Mouse (Mus musculus): ENCODE data around the gene Crx. TPM values are rescaled to one million over a fixed set of nuclear protein-coding genes. Genes with fewer than 3 reads are reported as not detected.

Gene Crx
- not detected for polyA plus RNA-seq (2017; shearing (Covaris generic))

DNA sequence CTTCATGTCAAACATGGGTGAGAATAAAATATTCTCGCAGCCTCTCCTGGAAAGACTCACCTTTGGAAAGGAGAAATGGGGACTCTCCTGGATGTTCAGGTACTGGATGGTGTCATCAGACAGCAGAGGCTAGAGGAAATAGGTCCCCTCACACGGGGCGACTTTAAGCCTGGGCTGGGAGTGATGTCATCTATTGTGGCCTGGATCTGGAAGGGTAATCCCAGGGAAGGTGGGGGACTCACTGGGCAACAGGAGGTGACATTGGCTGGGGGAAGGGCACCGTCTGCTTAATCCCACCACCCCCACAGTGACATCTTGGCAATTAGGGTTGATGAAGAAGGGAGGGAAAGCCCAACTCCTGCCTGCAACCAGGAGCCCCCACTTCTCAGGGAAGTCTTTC is at the start of gene Crx:
Gene Crx (minus strand): TSS at position 213 of the 400 bp plus-strand sequence.

DNA sequence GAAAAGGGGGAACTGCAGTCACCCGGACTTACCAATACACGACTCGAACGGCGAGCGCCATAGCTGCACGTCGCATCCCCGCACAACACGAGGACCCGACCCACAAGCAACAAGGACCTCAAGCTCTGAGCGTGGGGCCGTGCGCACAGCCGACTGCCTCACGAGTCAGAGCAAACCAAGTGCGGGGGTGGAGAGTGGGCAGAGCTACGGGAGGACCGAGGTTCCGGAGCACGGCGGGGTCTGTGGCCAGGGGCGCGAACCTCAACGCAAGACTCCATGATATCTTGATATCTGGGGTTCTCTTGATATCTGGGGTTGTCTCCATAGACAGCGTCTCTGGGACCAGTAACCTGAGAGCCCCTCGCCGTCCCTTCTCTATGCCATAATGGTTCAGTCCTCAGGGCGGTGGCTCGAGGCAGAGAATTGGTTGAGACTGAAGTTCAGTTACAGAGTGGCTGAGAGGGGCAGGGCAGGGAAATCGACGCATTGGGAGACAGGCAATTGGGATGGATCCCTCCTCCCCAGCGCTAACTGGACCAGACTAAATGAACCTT is 42.5 kb upstream of the Crx start, which contains the start of gene Selenow:
Gene Selenow (minus strand): TSS at position 183 of the 554 bp plus-strand sequence.

GRCm38 (mm10) chr7:15882317-15882716 is 2.5 kb upstream of the Crx start, which contains the start of gene Crxos:
Gene Crxos (plus strand): TSS chr7:15882617.

GRCm38 (mm10) chr7:15839578-15839977 is 40.2 kb downstream of the Crx start, which contains the start of gene Obox6:
Gene Obox6 (minus strand): TSS chr7:15839678.

Other genes starting within 250 kb of the Crx start
- not detected for gene Obox3, start 240.1 kb downstream of the Crx start, polyA plus RNA-seq (2017; shearing (Covaris generic))
- not detected for gene Obox5, start 129.8 kb downstream of the Crx start, polyA plus RNA-seq (2017; shearing (Covaris generic))
- not detected for gene Obox6, start 40.3 kb downstream of the Crx start, polyA plus RNA-seq (2017; shearing (Covaris generic))
- not detected for gene Crxos, start 2.6 kb upstream of the Crx start, polyA plus RNA-seq (2017; shearing (Covaris generic))
- gene Selenow, start 42.4 kb upstream of the Crx start, polyA plus RNA-seq (2017; shearing (Covaris generic)) = 584 TPM
- gene Nop53, start 66.1 kb upstream of the Crx start, polyA plus RNA-seq (2017; shearing (Covaris generic)) = 391 TPM
- gene Ehd2, start 87.6 kb upstream of the Crx start, polyA plus RNA-seq (2017; shearing (Covaris generic)) = 0.09 TPM
- 6.4 TPM for gene Bicra, start 168.0 kb upstream of the Crx start, polyA plus RNA-seq (2017; shearing (Covaris generic))
- gene Zfp541, start 181.8 kb upstream of the Crx start, polyA plus RNA-seq (2017; shearing (Covaris generic)) = not detected
- gene Napa, start 218.5 kb upstream of the Crx start, polyA plus RNA-seq (2017; shearing (Covaris generic)) = 253 TPM
- gene Kptn, start 239.9 kb upstream of the Crx start, polyA plus RNA-seq (2017; shearing (Covaris generic)) = 30.0 TPM
- not detected for gene Slc8a2, start 249.9 kb upstream of the Crx start, polyA plus RNA-seq (2017; shearing (Covaris generic))